8 mouse cellular contexts compared by ENCODE assay signal in the genomic region with DNA sequence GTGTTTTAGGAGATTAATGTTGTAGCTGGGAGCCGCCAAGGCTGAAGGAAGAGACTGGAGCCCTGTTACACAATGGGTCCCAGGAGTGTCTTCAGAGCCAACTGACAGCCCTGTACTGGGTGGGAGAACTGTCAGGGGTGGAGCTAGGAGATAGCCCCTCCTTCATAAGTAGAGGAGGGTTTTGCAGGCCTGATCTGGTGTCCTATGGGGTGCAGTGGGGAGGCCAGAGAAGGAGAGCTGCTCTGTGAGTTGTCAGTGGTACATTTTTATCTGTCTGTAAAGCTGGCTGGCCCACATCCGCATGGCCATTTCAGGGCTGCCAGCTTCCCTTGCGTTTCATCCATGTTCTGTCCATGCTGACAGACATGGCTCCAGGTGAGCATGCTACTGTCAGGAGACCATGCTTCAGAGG. TPM values are rescaled to one million over a fixed set of nuclear protein-coding genes. Genes with fewer than 3 reads are reported as not detected.
DNase-seq lines count a peak whose midpoint lies in the region; ATAC-seq and TF ChIP-seq lines count a peak whose summit lies in the region.

No protein-coding gene starts in this region.

- no peak for TF ChIP-seq CTCF in liver, postnatal 0 days (IDR thresholded peaks at IDR 0.05; ENCODE audit: low read depth)

- peak; percentile 38; the same call in 1 of the 2 replicates for ATAC-seq in heart, embryonic 15.5 days (replicated peaks; ENCODE audit: insufficient number of reproducible peaks, insufficient read depth, low FRiP score, low read depth)
- peak; percentile 50 for ATAC-seq in liver, postnatal 0 days

- no peak for TF ChIP-seq EP300 in liver, postnatal 0 days (IDR thresholded peaks at IDR 0.05; ENCODE audit: low read depth)

- peak overlapping the region; percentile 92 for H3K27ac ChIP-seq in heart, embryonic 15.5 days
- peak overlapping the region; percentile 98 for H3K27ac ChIP-seq in liver, postnatal 0 days (ENCODE audit: low read depth)

- H3K4me3 ChIP-seq in heart, embryonic 15.5 days = no peak overlapping the region
- H3K4me3 ChIP-seq in liver, postnatal 0 days (ENCODE audit: low read depth, low read length) = no peak overlapping the region

- no peaks in the 10 kb centered on the region for H3K27me3 ChIP-seq in heart, embryonic 15.5 days
- H3K27me3 ChIP-seq in liver, postnatal 0 days (ENCODE audit: insufficient read depth, low read length) = no peaks in the 10 kb centered on the region

- DNase-seq in adrenal gland, adult (ENCODE audit: inconsistent age in 2 of 2, low spot score in 1 of 2) = peak; percentile 58 to 82
- no peak for DNase-seq in adrenal gland, adult 18-20 months (ENCODE audit: low spot score in 2 of 2)
- peak; percentile 93 for DNase-seq in MEL-GATA-1-ER (ENCODE audit: extremely low read depth, low read depth)
- peak; percentile 58 for DNase-seq in liver, postnatal 0 days
- DNase-seq in urinary bladder, adult 2 months (ENCODE audit: low spot score) = no peak
- no peak for DNase-seq in embryo, embryonic 9.5 days (ENCODE audit: extremely low spot score)
- no peak for DNase-seq in spleen, adult 12 weeks (ENCODE audit: low spot score)

- H3K4me2 ChIP-seq in heart, embryonic 15.5 days = no peak overlapping the region
- H3K4me2 ChIP-seq in liver, postnatal 0 days (ENCODE audit: low read depth, low read length) = peak overlapping the region; percentile 68

- WGBS in heart, embryonic 15.5 days = 34% methylated on average over 3 of the region's 3 CpGs
- 26% methylated on average over 3 of the region's 3 CpGs for WGBS in liver, postnatal 0 days (ENCODE audit: insufficient replicate concordance)

- H3K9me3 ChIP-seq in heart, embryonic 15.5 days (replicated peaks) = no peaks in the 10 kb centered on the region
- H3K9me3 ChIP-seq in liver, postnatal 0 days (ENCODE audit: low read length) = no peaks in the 10 kb centered on the region

- no peaks in the 10 kb centered on the region for H3K36me3 ChIP-seq in heart, embryonic 15.5 days
- 0 out of 2 replicates have a peak, but pooled peaks cover 1% of the 10 kb centered on the region for H3K36me3 ChIP-seq in liver, postnatal 0 days (replicated peaks; ENCODE audit: insufficient read depth, low read length)

- H3K9ac ChIP-seq in heart, embryonic 15.5 days = no peak overlapping the region
- H3K9ac ChIP-seq in liver, postnatal 0 days (replicated peaks) = peak overlapping the region; percentile 31; the same call in 1 of the 2 replicates

- peaks cover 99% of the 10 kb centered on the region for H3K4me1 ChIP-seq in heart, embryonic 15.5 days (replicated peaks)
- peaks cover 76% of the 10 kb centered on the region for H3K4me1 ChIP-seq in liver, postnatal 0 days (ENCODE audit: insufficient read depth)

RNA-seq across cellular contexts. Expression of gene Zmiz1, which starts 20.9 kb away (rescaled TPM):
- 100 to 1,000 TPM in 1 of 2 experiments, 10 to 100 TPM in 1; 89.1 to 116 TPM for total RNA-seq in adrenal gland, adult 18-20 months (2021)
- polyA plus RNA-seq in heart, embryonic 15.5 days (2015; fragmentation: Nextera tagmentation; extraction: Ambion mirVana) = 22.1 and 26.2 TPM in 2 replicates
- 3.6 and 4.3 TPM in 2 replicates for polyA plus RNA-seq in liver, postnatal 0 days (2015; fragmentation: Nextera tagmentation; extraction: Ambion mirVana)
- polyA plus RNA-seq in urinary bladder, adult 2 months (2012; rRNA removed) = 15.3 and 31.4 TPM in 2 replicates

Comparison
In these comparisons a context has a peak if more than half of its experiments do, and no peak if none do; other contexts are left out.
1. DNase-seq: peak in adrenal gland, adult (2 of 2), MEL-GATA-1-ER (single experiment) and liver, postnatal 0 days (single experiment); none in adrenal gland, adult 18-20 months (0 of 2), urinary bladder, adult 2 months (single experiment), embryo, embryonic 9.5 days (single experiment) and spleen, adult 12 weeks (single experiment).